Mouse (Mus musculus): ENCODE data around the gene Slc44a5.
"Not testable (repeated sequence)": the region's sequence is repeated elsewhere in the genome, so short reads cannot be mapped to it uniquely, and the experiment has no call there.

DNA sequence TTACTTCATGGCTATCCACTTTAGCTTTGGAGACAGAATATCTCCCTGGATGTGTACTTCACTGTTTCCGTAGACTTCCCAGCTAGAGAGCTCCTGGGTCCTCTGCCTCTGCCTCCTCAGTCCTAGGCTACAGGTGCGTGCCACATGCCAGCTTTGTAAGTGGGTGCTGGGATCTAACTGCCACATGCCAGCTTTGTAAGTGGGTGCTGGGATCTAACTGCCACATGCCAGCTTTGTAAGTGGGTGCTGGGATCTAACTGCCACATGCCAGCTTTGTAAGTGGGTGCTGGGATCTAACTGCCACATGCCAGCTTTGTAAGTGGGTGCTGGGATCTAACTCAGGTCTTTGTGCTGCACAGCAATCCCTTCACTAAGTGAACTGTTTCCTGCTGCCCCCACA, 281.0 kb downstream of the Slc44a5 start:
- not testable (repeated sequence) for TF ChIP-seq CTCF (conservative IDR thresholded peaks at IDR 0.05; ENCODE audit: low read length); NANOG (IDR thresholded peaks at IDR 0.05; ENCODE audit: borderline replicate concordance, low read length)

Measured in E14TG2a.4 (cell line).